Mouse (Mus musculus) forebrain, embryonic 13.5 days (tissue): Measurements from ENCODE around the gene Slc11a2. TPM values are rescaled to one million over a fixed set of nuclear protein-coding genes. Genes with fewer than 3 reads are reported as not detected.

Experiments used
- ATAC-seq: fragments of 200-750 bp; cut with Nextera tagmentation; 2 replicates; pipeline ENCODE4 v1.8.0; 2017
- H3K27ac ChIP-seq: fragments of 300-500 bp; sonication (generic); 2 replicates; pipeline ENCODE4 v1.5.1; 2015; ENCODE audit warnings: inconsistent platforms, mild to moderate bottlenecking, moderate library complexity
- H3K27me3 ChIP-seq: fragments of 300-500 bp; sonication (generic); 2 replicates; pipeline ENCODE4 v1.6.1; 2015; ENCODE audit warnings: mild to moderate bottlenecking, inconsistent platforms
- H3K36me3 ChIP-seq: fragments of 300-500 bp; sonication (generic); 2 replicates; pipeline ENCODE4 v1.6.1; 2015; ENCODE audit warnings: mild to moderate bottlenecking, inconsistent platforms; ENCODE audit not compliant: poor library complexity, severe bottlenecking
- H3K4me1 ChIP-seq: fragments of 300-500 bp; sonication (generic); 2 replicates; pipeline ENCODE4 v1.6.1; 2015; ENCODE audit warnings: inconsistent platforms
- H3K4me2 ChIP-seq: fragments of 300-500 bp; sonication (generic); 2 replicates; pipeline ENCODE4 v1.6.1; 2015; ENCODE audit warnings: inconsistent platforms, mild to moderate bottlenecking, moderate library complexity
- H3K4me3 ChIP-seq: fragments of 300-500 bp; sonication (generic); 2 replicates; pipeline ENCODE4 v1.5.1; 2015; ENCODE audit warnings: mild to moderate bottlenecking, inconsistent platforms
- H3K9ac ChIP-seq: fragments of 300-500 bp; sonication (generic); 2 replicates; pipeline ENCODE4 v1.6.1; 2015; ENCODE audit warnings: mild to moderate bottlenecking, inconsistent platforms
- H3K9me3 ChIP-seq: fragments of 300-500 bp; sonication (generic); replicated peaks from 2 replicates; pipeline ENCODE4 v1.6.1; 2016; ENCODE audit warnings: inconsistent platforms
- WGBS: fragments of 180-500 bp; shearing (Covaris S2); methylation state at CpG from one replicate; pipeline ENCODE4 v1.1.7; 2015; 5-methylcytosine and 5-hydroxymethylcytosine counted together
- polyA plus RNA-seq: library from polyadenylated mRNA; unstranded; fragments of >200 nt; fragmentation: Nextera tagmentation; extraction: Ambion mirVana; gene quantifications from 2 replicates; pipeline ENCODE4 v1.2.1, GENCODE M21; 2015

The Slc11a2 gene
- polyA plus RNA-seq: 21.3 and 22.1 TPM in 2 replicates

DNA sequence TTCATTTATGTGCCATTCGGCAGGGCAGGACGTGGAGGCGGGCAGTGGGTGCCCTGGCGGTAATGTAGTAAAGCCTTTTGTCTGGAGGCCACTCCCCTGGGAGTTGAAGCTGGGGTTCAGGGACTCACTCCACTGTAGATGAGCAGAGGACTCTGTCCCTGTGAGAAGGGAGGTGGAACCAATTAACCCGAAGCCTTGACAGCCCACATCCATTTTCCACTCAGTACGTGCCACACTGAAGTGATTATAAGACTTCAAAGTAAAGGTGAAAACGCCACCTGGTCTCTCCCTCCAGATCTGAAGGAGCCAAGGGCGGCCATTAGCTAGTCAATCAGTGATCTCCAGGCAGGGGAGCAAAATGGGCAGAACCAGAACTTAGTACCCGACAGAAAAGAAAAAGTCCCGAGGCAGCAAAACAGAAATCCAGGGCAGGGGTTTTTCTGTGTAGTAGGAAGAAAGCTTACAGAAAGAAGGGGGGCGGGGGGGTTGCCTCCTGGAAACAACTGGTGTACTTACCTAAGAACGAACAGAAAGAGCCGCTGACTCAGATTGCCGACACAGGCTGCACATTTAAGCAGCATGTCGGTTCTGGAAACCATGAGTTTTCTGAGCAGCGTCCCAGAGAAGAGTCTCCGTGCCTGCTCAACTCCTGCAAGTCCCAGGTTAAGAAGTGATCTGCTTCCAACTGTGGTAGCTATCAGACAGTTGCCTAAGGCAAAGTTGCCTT, at the start of gene Slc11a2:
Gene Slc11a2, minus strand, starts transcription at position 677 of the 727 bp plus-strand sequence.
- Histone ChIP-seq H3K9ac (peak within 1 kb of the TSS; percentile 96; the same call in 1 of the 2 replicates), H3K27me3 (peaks cover 31% of the 10 kb centered on the region), H3K4me1 (peaks cover 39% of the 10 kb centered on the region), H3K9me3 (0 out of 2 replicates have a peak, but pooled peaks cover 3% of the 10 kb centered on the region), H3K27ac (no peak within 1 kb of the TSS), H3K36me3 (no peaks in the 10 kb centered on the region), H3K4me2 (peak within 1 kb of the TSS; percentile 88), H3K4me3 (peak within 1 kb of the TSS; percentile 96)
- no peak for ATAC-seq
- WGBS: 29% methylated on average over 17 of the region's 17 CpGs

DNA sequence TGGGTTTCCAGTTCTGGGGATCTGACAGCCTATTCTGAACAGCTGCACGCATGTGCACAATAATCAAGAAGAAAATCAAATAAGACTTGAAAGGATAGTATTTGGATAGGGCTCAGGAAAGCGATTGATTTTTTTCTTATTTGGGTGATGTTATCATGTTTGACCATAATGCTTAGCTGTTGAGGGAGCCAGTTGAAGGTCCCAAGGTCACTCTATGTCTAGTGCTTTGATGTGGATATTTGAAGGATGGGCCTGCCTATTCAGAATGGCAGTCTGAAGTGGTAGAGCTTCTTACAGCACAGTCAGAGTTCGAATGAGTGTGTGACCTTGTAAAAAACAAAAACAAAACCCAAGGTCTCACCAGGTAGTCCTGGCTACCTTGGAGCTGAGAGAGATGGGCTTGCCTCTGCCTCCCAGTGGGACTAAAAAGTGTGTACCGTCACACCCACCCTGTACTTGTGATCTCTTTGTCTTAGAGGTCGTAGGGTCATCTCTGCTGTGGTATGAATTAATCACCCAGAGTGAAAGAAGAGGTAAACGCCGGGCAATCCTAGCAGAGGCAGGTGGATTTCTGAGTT, 49.1 kb upstream of the Slc11a2 start:
- 82% methylated on average over 7 of the region's 7 CpGs for WGBS
- Histone ChIP-seq H3K4me3 (no peak overlapping the region), H3K9ac (no peak overlapping the region), H3K4me2 (no peak overlapping the region), H3K36me3 (peaks cover 81% of the 10 kb centered on the region), H3K27ac (no peak overlapping the region), H3K9me3 (no peaks in the 10 kb centered on the region; the same call in 1 of the 2 replicates), H3K27me3 (no peaks in the 10 kb centered on the region), H3K4me1 (peaks cover 13% of the 10 kb centered on the region)
- no peak for ATAC-seq

DNA sequence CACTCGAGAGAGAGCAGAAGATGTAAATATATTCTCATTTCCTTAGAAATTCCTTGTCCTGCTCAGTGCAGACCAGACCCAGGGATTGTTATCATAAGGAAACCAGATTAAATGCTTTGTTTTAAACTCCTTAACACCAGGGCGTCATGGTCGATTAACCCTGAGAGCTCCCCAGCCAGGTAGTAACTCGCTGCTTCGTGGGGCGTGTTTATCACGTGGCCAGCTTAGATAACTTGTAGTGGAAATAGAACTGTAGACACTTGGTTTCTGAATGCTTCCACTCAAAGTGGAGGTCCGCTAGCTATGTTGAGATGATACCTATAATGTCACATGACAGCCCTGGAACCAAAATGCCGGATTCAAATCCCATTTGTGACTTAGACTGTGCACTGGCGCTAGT, 45.2 kb upstream of the Slc11a2 start:
- Histone ChIP-seq H3K4me1 (peaks cover 25% of the 10 kb centered on the region), H3K4me3 (peak overlapping the region; percentile 80), H3K9ac (peak overlapping the region; percentile 87), H3K27ac (no peak overlapping the region), H3K27me3 (no peaks in the 10 kb centered on the region), H3K4me2 (peak overlapping the region; percentile 89), H3K9me3 (no peaks in the 10 kb centered on the region; the same call in 1 of the 2 replicates), H3K36me3 (peaks cover 42% of the 10 kb centered on the region)
- ATAC-seq: no peak
- WGBS: 71% methylated on average over 10 of the region's 10 CpGs

DNA sequence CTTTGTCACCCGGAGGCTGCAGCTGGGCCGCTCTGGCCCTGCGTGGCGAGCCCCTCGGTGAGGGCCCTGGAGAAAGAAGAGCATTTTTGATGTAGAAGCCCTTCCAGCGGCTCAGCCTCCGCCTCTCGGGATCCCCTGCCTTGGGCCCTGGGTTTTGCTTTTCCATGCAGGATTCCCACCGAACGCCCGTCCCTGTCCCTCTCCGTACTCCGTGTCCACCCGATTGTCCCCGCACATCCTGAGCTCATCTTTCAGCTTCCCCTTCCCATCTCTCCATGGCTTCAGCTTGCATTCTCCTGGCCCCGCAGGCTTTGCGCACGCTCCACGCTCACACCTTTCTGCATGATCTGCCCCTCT, 44.3 kb upstream of the Slc11a2 start:
- no peaks in the 10 kb centered on the region for H3K27me3 ChIP-seq
- H3K36me3 ChIP-seq: peaks cover 34% of the 10 kb centered on the region
- no peaks in the 10 kb centered on the region; the same call in 1 of the 2 replicates for H3K9me3 ChIP-seq
- H3K4me3 ChIP-seq: peak overlapping the region; percentile 80
- peaks cover 25% of the 10 kb centered on the region for H3K4me1 ChIP-seq
- H3K4me2 ChIP-seq: peak overlapping the region; percentile 89
- whole genome bisulfite sequencing: under 1% methylated on average over 19 of the region's 19 CpGs
- no peak for ATAC-seq
- peak overlapping the region; percentile 80 for H3K27ac ChIP-seq
- peak overlapping the region; percentile 87 for H3K9ac ChIP-seq

DNA sequence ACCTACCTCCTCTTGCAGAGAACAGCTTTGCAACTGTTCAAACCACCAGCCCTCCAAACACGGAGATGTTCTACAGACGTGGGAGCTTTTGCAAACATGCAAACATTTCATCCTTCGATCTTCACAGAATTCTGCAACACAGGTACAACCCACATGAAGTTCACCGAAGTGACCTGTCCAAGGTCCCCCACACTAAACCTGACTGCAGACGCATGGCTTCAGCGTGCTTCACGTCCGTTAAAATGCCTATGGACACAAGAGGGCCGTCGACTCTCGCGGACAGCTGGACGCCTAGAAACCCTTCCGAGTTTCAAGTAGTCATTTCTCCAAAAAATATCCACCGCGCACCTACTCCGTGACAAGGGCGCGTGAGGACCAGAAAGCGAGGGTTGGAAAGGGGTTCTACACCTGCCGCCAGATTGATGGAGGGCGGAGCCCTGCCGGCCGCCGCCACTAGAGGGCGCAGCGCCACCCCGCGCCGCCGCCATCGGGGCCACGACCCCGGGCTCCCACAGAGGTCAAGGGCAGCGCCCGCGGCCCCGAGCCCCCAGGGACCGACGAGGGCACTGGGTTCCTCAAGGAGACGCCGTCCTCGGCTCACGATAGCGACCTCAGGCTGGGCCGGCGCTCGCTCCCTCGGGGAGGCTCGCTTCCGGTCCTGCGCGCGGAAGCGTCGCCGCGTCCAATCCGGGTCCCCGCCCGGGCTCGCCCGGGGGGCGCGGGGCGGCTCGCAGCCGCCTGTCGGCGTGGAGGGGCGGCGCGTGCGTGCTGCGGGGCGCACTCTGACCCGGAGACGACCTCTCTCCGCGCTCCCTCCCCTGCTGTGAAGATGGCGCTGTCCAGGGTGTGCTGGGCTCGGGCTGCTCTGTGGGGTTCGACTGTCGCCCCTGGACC, 43.7 kb upstream of the Slc11a2 start, which contains the start of gene Letmd1:
Gene Letmd1, plus strand, starts transcription at position 729 of the 894 bp plus-strand sequence.
- ATAC-seq: peak; percentile 95
- no peaks in the 10 kb centered on the region; the same call in 1 of the 2 replicates for H3K9me3 ChIP-seq
- H3K9ac ChIP-seq: peak within 1 kb of the TSS; percentile 87
- H3K4me1 ChIP-seq: peaks cover 25% of the 10 kb centered on the region
- H3K4me3 ChIP-seq: peak within 1 kb of the TSS; percentile 80
- H3K27me3 ChIP-seq: no peaks in the 10 kb centered on the region
- peak within 1 kb of the TSS; percentile 80 for H3K27ac ChIP-seq
- 2% methylated on average over 60 of the region's 84 CpGs for WGBS
- H3K36me3 ChIP-seq: peaks cover 27% of the 10 kb centered on the region
- H3K4me2 ChIP-seq: peak within 1 kb of the TSS; percentile 89

DNA sequence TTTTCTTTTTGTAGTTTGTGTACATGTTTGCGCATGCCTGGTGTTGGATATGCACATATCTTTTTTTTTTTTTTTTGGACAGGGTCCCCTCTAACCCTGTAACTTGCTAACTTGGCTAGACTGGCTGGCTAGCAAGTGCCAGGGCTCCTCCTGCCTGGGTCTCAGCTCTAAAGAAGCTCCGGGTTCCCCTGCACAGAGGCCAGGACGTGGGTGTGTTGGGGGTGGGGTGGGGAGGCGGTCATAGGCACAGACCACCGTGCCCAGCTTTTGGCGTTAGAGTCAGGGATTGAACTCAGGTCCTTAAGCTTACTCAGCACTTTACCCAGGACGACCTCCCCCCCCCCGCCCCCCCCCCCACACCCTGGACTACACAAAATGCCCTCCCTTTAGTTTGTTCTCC, 42.9 kb upstream of the Slc11a2 start:
- ATAC-seq: no peak
- Histone ChIP-seq H3K27ac (no peak overlapping the region), H3K27me3 (no peaks in the 10 kb centered on the region), H3K9ac (peak overlapping the region; percentile 87; the same call in 1 of the 2 replicates), H3K4me1 (peaks cover 25% of the 10 kb centered on the region), H3K4me2 (peak overlapping the region; percentile 89), H3K9me3 (no peaks in the 10 kb centered on the region; the same call in 1 of the 2 replicates), H3K4me3 (peak overlapping the region; percentile 80), H3K36me3 (peaks cover 19% of the 10 kb centered on the region)
- WGBS: 38% methylated on average over 8 of the region's 8 CpGs

DNA sequence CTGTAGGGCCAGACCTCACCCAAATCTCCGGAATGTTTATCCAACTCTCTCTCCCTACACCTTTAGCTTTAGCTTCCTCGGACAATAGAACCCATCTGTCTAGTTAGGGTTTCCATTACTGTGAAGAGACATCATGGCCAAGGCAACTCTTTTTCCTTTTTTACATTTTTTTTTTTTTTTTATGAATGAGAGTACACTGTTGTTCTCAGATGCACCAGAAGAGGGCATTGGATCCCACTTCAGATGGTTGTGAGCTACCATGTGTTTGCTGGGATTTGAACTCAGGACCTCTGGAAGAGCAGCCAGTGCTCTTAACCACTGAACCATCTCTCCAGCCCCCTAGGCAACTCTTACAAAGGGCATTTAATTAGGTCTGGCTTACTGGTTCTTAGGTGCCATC, 40.6 kb upstream of the Slc11a2 start:
- peaks cover 22% of the 10 kb centered on the region for H3K4me1 ChIP-seq
- no peak for ATAC-seq
- no peaks in the 10 kb centered on the region for H3K36me3 ChIP-seq
- no peak overlapping the region for H3K4me3 ChIP-seq
- H3K4me2 ChIP-seq: no peak overlapping the region
- 75% methylated on average over 2 of the region's 2 CpGs for WGBS
- H3K27me3 ChIP-seq: peaks cover under 1% of the 10 kb centered on the region; the same call in 1 of the 2 replicates
- no peak overlapping the region for H3K9ac ChIP-seq
- H3K27ac ChIP-seq: no peak overlapping the region
- no peaks in the 10 kb centered on the region for H3K9me3 ChIP-seq

DNA sequence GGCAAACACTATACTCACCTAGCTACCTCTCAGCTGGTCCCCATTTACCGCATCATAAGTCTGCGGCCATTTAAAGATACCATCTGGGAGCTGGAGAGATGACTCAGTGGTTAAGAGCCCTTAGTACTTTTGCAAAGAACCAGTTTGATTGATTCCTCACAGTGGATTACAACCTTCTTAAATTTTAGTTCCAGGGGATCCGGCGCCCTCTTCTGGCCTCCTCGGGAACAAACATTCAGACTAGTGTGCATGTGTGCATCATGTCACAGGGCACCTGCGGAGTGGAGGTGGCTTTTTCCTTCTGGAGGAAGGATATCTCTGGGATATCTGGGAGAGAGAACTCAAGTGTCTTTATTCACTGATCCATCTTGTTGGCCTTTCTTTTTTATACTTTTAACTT, 38.8 kb upstream of the Slc11a2 start:
- H3K4me2 ChIP-seq: no peak overlapping the region
- WGBS: 28% methylated on average over 6 of the region's 6 CpGs
- H3K4me1 ChIP-seq: peaks cover 11% of the 10 kb centered on the region
- H3K27ac ChIP-seq: no peak overlapping the region
- no peaks in the 10 kb centered on the region for H3K9me3 ChIP-seq
- ATAC-seq: no peak
- H3K36me3 ChIP-seq: no peaks in the 10 kb centered on the region
- H3K4me3 ChIP-seq: no peak overlapping the region
- H3K27me3 ChIP-seq: peaks cover 8% of the 10 kb centered on the region; the same call in 1 of the 2 replicates
- no peak overlapping the region for H3K9ac ChIP-seq

DNA sequence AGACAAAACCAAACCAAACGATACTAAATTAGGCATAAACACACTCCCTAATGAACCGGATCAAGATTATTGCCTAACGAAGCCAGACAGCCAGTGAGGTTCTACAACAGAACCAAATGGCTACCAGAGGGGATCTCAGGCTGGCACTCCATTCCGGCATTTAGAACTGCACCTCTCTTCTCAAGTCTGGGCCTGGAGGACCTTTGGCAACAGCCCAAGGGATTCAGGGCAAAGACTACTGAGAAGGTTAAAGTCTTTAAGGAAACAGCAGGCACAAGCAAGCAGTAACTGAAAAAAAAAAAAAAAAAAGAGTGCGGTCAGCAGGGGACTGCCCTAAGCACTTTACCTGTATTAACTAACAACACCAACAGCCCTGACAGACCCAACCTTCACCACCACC, 37.2 kb upstream of the Slc11a2 start:
- Histone ChIP-seq H3K27me3 (peaks cover 11% of the 10 kb centered on the region; the same call in 1 of the 2 replicates), H3K4me1 (no peaks in the 10 kb centered on the region), H3K36me3 (no peaks in the 10 kb centered on the region), H3K9ac (no peak overlapping the region), H3K4me2 (no peak overlapping the region), H3K27ac (no peak overlapping the region), H3K4me3 (no peak overlapping the region), H3K9me3 (no peaks in the 10 kb centered on the region)
- no peak for ATAC-seq
- WGBS: 62% methylated on average over 5 of the region's 5 CpGs

DNA sequence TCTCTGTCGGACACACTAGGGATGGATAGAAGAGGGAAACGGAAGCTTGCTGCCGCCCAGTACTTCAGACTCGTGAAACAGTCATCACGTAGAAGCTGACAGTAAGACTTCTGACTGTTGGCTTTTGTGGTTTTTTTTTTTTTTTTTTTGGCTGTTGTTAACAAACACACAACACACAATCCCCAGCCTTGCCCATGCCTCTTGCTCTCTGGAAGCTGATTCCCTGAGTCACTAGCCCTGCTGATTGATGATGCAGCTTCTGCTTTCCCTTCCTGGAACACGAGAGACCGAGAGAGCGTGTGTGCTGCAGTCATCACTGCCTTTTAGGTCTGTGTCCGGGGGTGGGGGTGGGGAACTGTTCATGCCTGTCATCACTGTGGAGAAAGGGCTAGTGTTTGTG, 36.8 kb upstream of the Slc11a2 start:
- Histone ChIP-seq H3K4me3 (no peak overlapping the region), H3K27ac (no peak overlapping the region), H3K36me3 (no peaks in the 10 kb centered on the region), H3K9me3 (no peaks in the 10 kb centered on the region), H3K9ac (no peak overlapping the region), H3K4me1 (no peaks in the 10 kb centered on the region), H3K27me3 (peaks cover 11% of the 10 kb centered on the region; the same call in 1 of the 2 replicates), H3K4me2 (no peak overlapping the region)
- no peak for ATAC-seq
- WGBS: 72% methylated on average over 9 of the region's 9 CpGs

DNA sequence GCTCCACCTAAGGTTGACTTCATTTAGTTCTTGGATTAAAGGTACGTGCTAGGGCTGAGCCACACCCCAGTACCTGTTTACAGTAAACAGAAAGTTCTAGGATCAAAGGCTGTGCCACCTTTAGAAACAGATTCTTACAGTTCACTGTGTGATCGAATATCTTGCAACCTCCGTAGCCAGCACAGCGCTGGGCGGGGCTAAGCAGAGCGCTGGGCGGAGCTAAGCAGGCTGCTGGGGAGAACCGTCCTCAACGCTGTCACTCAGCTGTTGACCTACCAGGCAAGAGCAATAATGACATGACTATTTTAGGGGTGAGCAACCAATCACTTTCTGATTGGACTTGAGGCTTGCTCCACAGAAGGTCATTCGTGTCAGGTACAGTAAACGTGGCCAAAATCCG, 36.1 kb upstream of the Slc11a2 start:
- 0 out of 2 replicates have a peak, but pooled peaks have one; percentile 30 for ATAC-seq
- peaks cover 11% of the 10 kb centered on the region; the same call in 1 of the 2 replicates for H3K27me3 ChIP-seq
- H3K27ac ChIP-seq: no peak overlapping the region
- H3K4me2 ChIP-seq: peak overlapping the region; percentile 15; the same call in 1 of the 2 replicates
- no peaks in the 10 kb centered on the region for H3K36me3 ChIP-seq
- WGBS: 11% methylated on average over 12 of the region's 12 CpGs
- no peaks in the 10 kb centered on the region for H3K4me1 ChIP-seq
- H3K9ac ChIP-seq: no peak overlapping the region
- no peaks in the 10 kb centered on the region for H3K9me3 ChIP-seq
- no peak overlapping the region for H3K4me3 ChIP-seq
